Comparison of ENCODE assay signal across 16 mouse cellular contexts in genomic region chr4:129971989-129972388, GRCm38 (mm10). TPM values are rescaled to one million over a fixed set of nuclear protein-coding genes. Genes with fewer than 3 reads are reported as not detected.
DNase-seq lines count a peak whose midpoint lies in the region; ATAC-seq and TF ChIP-seq lines count a peak whose summit lies in the region.
"Had no signal": no experiment of that assay in that cellular context is flagged by ENCODE, and none has a peak within 500 bp of the region (broad histone marks: within the 10 kb centered on the region; RNA-seq: fewer than 3 reads in every experiment).

No protein-coding gene starts in this region.

- no peak overlapping the region for H3K9ac ChIP-seq in embryonic facial prominence, embryonic 14.5 days (ENCODE audit: low read depth, low read length)
- H3K9ac ChIP-seq in lung, embryonic 14.5 days, result no peak overlapping the region
- H3K9ac ChIP-seq: lung, embryonic 15.5 days; stomach, embryonic 15.5 days had no signal

- 27% methylated on average over 7 of the region's 7 CpGs for WGBS in embryonic facial prominence, embryonic 14.5 days
- 35% methylated on average over 7 of the region's 7 CpGs for WGBS in embryonic facial prominence, embryonic 10.5 days
- 27% methylated on average over 7 of the region's 7 CpGs for WGBS in lung, embryonic 14.5 days

- no peak overlapping the region for H3K27ac ChIP-seq in embryonic facial prominence, embryonic 14.5 days (replicated peaks; ENCODE audit: low read depth, low read length)
- H3K27ac ChIP-seq in embryonic facial prominence, embryonic 10.5 days (replicated peaks), result no peak overlapping the region
- H3K27ac ChIP-seq in lung, embryonic 14.5 days (ENCODE audit: low read depth), result no peak overlapping the region
- H3K27ac ChIP-seq: lung, embryonic 15.5 days; stomach, embryonic 15.5 days had no signal

- H3K4me3 ChIP-seq in embryonic facial prominence, embryonic 14.5 days (ENCODE audit: low read depth, low read length), result no peak overlapping the region
- no peak overlapping the region for H3K4me3 ChIP-seq in embryonic facial prominence, embryonic 10.5 days
- no peak overlapping the region for H3K4me3 ChIP-seq in lung, embryonic 14.5 days (ENCODE audit: low read depth, low read length)
- H3K4me3 ChIP-seq: lung, embryonic 15.5 days; stomach, embryonic 15.5 days had no signal

- no peaks in the 10 kb centered on the region for H3K36me3 ChIP-seq in embryonic facial prominence, embryonic 14.5 days (ENCODE audit: control insufficient read depth, insufficient read depth, low read length)
- no peaks in the 10 kb centered on the region for H3K36me3 ChIP-seq in embryonic facial prominence, embryonic 10.5 days (replicated peaks)
- H3K36me3 ChIP-seq in lung, embryonic 14.5 days (ENCODE audit: insufficient read depth), result no peaks in the 10 kb centered on the region
- H3K36me3 ChIP-seq: lung, embryonic 15.5 days; stomach, embryonic 15.5 days had no signal

- H3K4me1 ChIP-seq in embryonic facial prominence, embryonic 14.5 days (ENCODE audit: control insufficient read depth, insufficient read depth, low read length), result peaks cover 8% of the 10 kb centered on the region
- H3K4me1 ChIP-seq in embryonic facial prominence, embryonic 10.5 days, result peaks cover 36% of the 10 kb centered on the region
- H3K4me1 ChIP-seq in lung, embryonic 14.5 days (ENCODE audit: insufficient read depth), result 0 out of 2 replicates have a peak, but pooled peaks cover 4% of the 10 kb centered on the region

- DNase-seq in embryonic facial prominence, embryonic 14.5 days (ENCODE audit: low spot score), result peak; percentile 48
- no peak for DNase-seq in embryonic facial prominence, embryonic 10.5 days (ENCODE audit: low spot score)
- peak; percentile 45 for DNase-seq in heart, postnatal 4 days
- DNase-seq in heart, adult 8-10 months (ENCODE audit: low spot score), result no peak
- DNase-seq in lung, embryonic 14.5 days, result peak; percentile 58
- no peak for DNase-seq in lung, adult 18-20 months
- DNase-seq in brain, adult 2 months (ENCODE audit: low read depth, low spot score), result peak; percentile 30
- no peak for DNase-seq in natural killer cell, adult 2 months (ENCODE audit: low spot score in 2 of 2)
- DNase-seq: cerebellum, adult 2 months; gastrocnemius, postnatal 36 days; spleen, adult 18-20 months had no signal

- 0 out of 2 replicates have a peak, but pooled peaks cover 3% of the 10 kb centered on the region for H3K27me3 ChIP-seq in embryonic facial prominence, embryonic 14.5 days (replicated peaks; ENCODE audit: control insufficient read depth, insufficient read depth, low read length)
- peaks cover 79% of the 10 kb centered on the region for H3K27me3 ChIP-seq in embryonic facial prominence, embryonic 10.5 days (replicated peaks; ENCODE audit: low read depth, poor library complexity, severe bottlenecking)
- no peaks in the 10 kb centered on the region; the same call in 1 of the 2 replicates for H3K27me3 ChIP-seq in lung, embryonic 14.5 days (ENCODE audit: insufficient read depth, low read length)

- ATAC-seq in embryonic facial prominence, embryonic 14.5 days (ENCODE audit: low read depth), result no peak
- ATAC-seq in lung, embryonic 14.5 days (ENCODE audit: insufficient read depth), result no peak

- H3K9me3 ChIP-seq in embryonic facial prominence, embryonic 14.5 days (ENCODE audit: control insufficient read depth, low read length), result no peaks in the 10 kb centered on the region
- H3K9me3 ChIP-seq in embryonic facial prominence, embryonic 10.5 days, result no peaks in the 10 kb centered on the region
- H3K9me3 ChIP-seq in lung, embryonic 14.5 days (ENCODE audit: low read depth, low read length), result no peaks in the 10 kb centered on the region
- H3K9me3 ChIP-seq: lung, embryonic 15.5 days; stomach, embryonic 15.5 days had no signal

- TF ChIP-seq CTCF in lung, embryonic 14.5 days (IDR thresholded peaks at IDR 0.05; ENCODE audit: low read depth), result no peak

- no peak overlapping the region for H3K4me2 ChIP-seq in embryonic facial prominence, embryonic 14.5 days (ENCODE audit: low read depth, low read length)
- no peak overlapping the region for H3K4me2 ChIP-seq in lung, embryonic 14.5 days
- H3K4me2 ChIP-seq: lung, embryonic 15.5 days; stomach, embryonic 15.5 days had no signal

RNA-seq across cellular contexts. Expression of gene Adgrb2, which starts 12.7 kb away (rescaled TPM):
- polyA plus RNA-seq in embryonic facial prominence, embryonic 14.5 days (2014; fragmentation: Nextera tagmentation; extraction: Ambion mirVana), result 4.0 and 6.7 TPM in 2 replicates
- polyA plus RNA-seq in embryonic facial prominence, embryonic 10.5 days (2016; fragmentation: Nextera tagmentation; extraction: Ambion mirVana), result 1.1 and 1.2 TPM in 2 replicates
- total RNA-seq in heart, postnatal 4 days (2021), result 1 to 10 TPM; 5.5 to 6.6 TPM
- 1 to 10 TPM; 1.7 to 2.3 (median 1.9) TPM for total RNA-seq in heart, adult 8-10 months (2022)
- 2.0 TPM in 2 replicates for polyA plus RNA-seq in lung, embryonic 14.5 days (2014; fragmentation: Nextera tagmentation; extraction: Ambion mirVana)
- total RNA-seq: liver, adult 2 months; neutrophil, adult 5-6 weeks had no signal

RNA-seq across cellular contexts. Expression of gene Spocd1, which starts 42.9 kb away (rescaled TPM):
- polyA plus RNA-seq in embryonic facial prominence, embryonic 14.5 days (2014; fragmentation: Nextera tagmentation; extraction: Ambion mirVana), result 0.08 TPM in 1 of 2 replicates, not detected in the other
- polyA plus RNA-seq in embryonic facial prominence, embryonic 10.5 days (2016; fragmentation: Nextera tagmentation; extraction: Ambion mirVana), result not detected in 2 replicates
- under 1 TPM in 1 of 2 experiments, not detected in 1; 0.11 TPM for total RNA-seq in heart, postnatal 4 days (2021)
- under 1 TPM in 1 of 4 experiments, not detected in 3; 0.09 TPM for total RNA-seq in heart, adult 8-10 months (2022)
- 0.05 TPM in 1 of 2 replicates, not detected in the other for polyA plus RNA-seq in lung, embryonic 14.5 days (2014; fragmentation: Nextera tagmentation; extraction: Ambion mirVana)
- total RNA-seq: gastrocnemius, postnatal 36 days; liver, adult 2 months; megakaryocyte-erythroid progenitor cell, adult 5-6 weeks; neutrophil, adult 5-6 weeks had no signal
- polyA plus RNA-seq: liver, adult 2 months had no signal

Comparison
In these comparisons a context has a peak if more than half of its experiments do, and no peak if none do; other contexts are left out.
1. DNase-seq: peak in embryonic facial prominence, embryonic 14.5 days (single experiment), heart, postnatal 4 days (single experiment), lung, embryonic 14.5 days (single experiment) and brain, adult 2 months (single experiment); none in embryonic facial prominence, embryonic 10.5 days (single experiment), heart, adult 8-10 months (single experiment), lung, adult 18-20 months (0 of 2) and natural killer cell, adult 2 months (0 of 2).